In genomic region chr16:40271859-40272258, GRCm38 (mm10) we compare ENCODE assay signal across 12 mouse cellular contexts.
DNase-seq lines count a peak whose midpoint lies in the region; TF ChIP-seq lines count a peak whose summit lies in the region.
"Had no signal": no experiment of that assay in that cellular context is flagged by ENCODE, and none has a peak within 500 bp of the region (broad histone marks: within the 10 kb centered on the region; RNA-seq: fewer than 3 reads in every experiment).

No protein-coding gene starts in this region.

- no peak overlapping the region for H3K4me3 ChIP-seq in kidney, adult 2 months (ENCODE audit: insufficient read depth, low read depth, low read length)

- no peak for TF ChIP-seq CTCF in kidney, adult 2 months (conservative IDR thresholded peaks at IDR 0.05; ENCODE audit: insufficient read depth, insufficient read length, low read depth, low read length)
- TF ChIP-seq CTCF in brain, embryonic 14.5 days (IDR thresholded peaks at IDR 0.05; ENCODE audit: borderline replicate concordance, extremely low read depth, insufficient read depth, insufficient read length) = peak; percentile 8; the same call in 1 of the 2 replicates

- WGBS in kidney, adult 2 months = 71% methylated on average over 3 of the region's 3 CpGs

- no peak overlapping the region for H3K27ac ChIP-seq in kidney, adult 2 months (ENCODE audit: insufficient read depth, low read depth, low read length)
- H3K27ac ChIP-seq: macrophage had no signal

- DNase-seq in cerebellum, postnatal 10 days = peak; percentile 18 to 21
- DNase-seq in cerebellum, adult 9-11 months = no peak
- DNase-seq in kidney, adult 2 months = peak; percentile 4
- DNase-seq in kidney, adult 18-20 months = no peak
- DNase-seq in 3T3-L1 (ENCODE audit: low read depth, low spot score) = peak; percentile 30
- no peak for DNase-seq in brain, embryonic 14.5 days (ENCODE audit: low read depth)
- no peak for DNase-seq in layer of hippocampus, adult 18-20 months (ENCODE audit: low spot score in 2 of 2)
- no peak for DNase-seq in urinary bladder, postnatal 10 days (ENCODE audit: low spot score)
- DNase-seq: cerebellum, adult 2 months; heart, adult 18-20 months; heart, postnatal 4 days had no signal

- H3K4me1 ChIP-seq in kidney, adult 2 months (ENCODE audit: control insufficient read depth, insufficient read depth, low read length) = no peaks in the 10 kb centered on the region

- no peak for TF ChIP-seq POLR2A in kidney, adult 2 months (IDR thresholded peaks at IDR 0.05; ENCODE audit: low read depth, low read length)
- TF ChIP-seq POLR2A in brain, embryonic 14.5 days (IDR thresholded peaks at IDR 0.05; ENCODE audit: borderline replicate concordance, extremely low read depth, insufficient read depth, insufficient read length, poor library complexity, severe bottlenecking) = no peak

- no peaks in the 10 kb centered on the region for H3K27me3 ChIP-seq in kidney, adult 2 months (replicated peaks; ENCODE audit: control insufficient read depth, insufficient read depth, low read length)

- H3K36me3 ChIP-seq in kidney, adult 2 months (ENCODE audit: control insufficient read depth, insufficient read depth, low read length) = no peaks in the 10 kb centered on the region

Comparison
In these comparisons a context has a peak if more than half of its experiments do, and no peak if none do; other contexts are left out.
1. DNase-seq: peak in cerebellum, postnatal 10 days (2 of 2), kidney, adult 2 months (single experiment) and 3T3-L1 (single experiment); none in cerebellum, adult 9-11 months (single experiment), kidney, adult 18-20 months (single experiment), brain, embryonic 14.5 days (single experiment), layer of hippocampus, adult 18-20 months (0 of 2) and urinary bladder, postnatal 10 days (single experiment).